Mouse (Mus musculus) liver, embryonic 11.5 days (tissue): ENCODE measurements around the gene Ifng. TPM values are rescaled to one million over a fixed set of nuclear protein-coding genes. Genes with fewer than 3 reads are reported as not detected.
A peak's percentile ranks its signal among the peaks of the same experiment; 100 is the strongest.

ENCODE experiments used
- ATAC-seq: fragments of 200-750 bp; cut with Nextera tagmentation; replicated peaks from 2 replicates; pipeline ENCODE4 v1.8.0; 2017; ENCODE audit warnings: moderate number of reproducible peaks, mild to moderate bottlenecking, moderate TSS enrichment, moderate library complexity; ENCODE audit not compliant: low FRiP score
- DNase-seq: peaks from one replicate; pipeline ENCODE4 v3.0.0-alpha.2; 2017; ENCODE audit warnings: low spot score
- H3K27ac ChIP-seq: fragments of 300-500 bp; sonication (generic); 2 replicates; pipeline ENCODE4 v1.5.1; 2014; ENCODE audit warnings: mild to moderate bottlenecking, low read depth, low read length, control low read depth
- H3K27me3 ChIP-seq: fragments of 300-500 bp; sonication (generic); replicated peaks from 2 replicates; pipeline ENCODE4 v1.6.1; 2014; ENCODE audit warnings: low read length, mixed read lengths; ENCODE audit not compliant: control insufficient read depth, insufficient read depth
- H3K36me3 ChIP-seq: fragments of 300-500 bp; sonication (generic); 2 replicates; pipeline ENCODE4 v1.6.1; 2014; ENCODE audit warnings: mild to moderate bottlenecking, low read length, moderate library complexity, mixed read lengths; ENCODE audit not compliant: control insufficient read depth, insufficient read depth
- H3K4me1 ChIP-seq: fragments of 300-500 bp; sonication (generic); replicated peaks from 2 replicates; pipeline ENCODE4 v1.6.1; 2014; ENCODE audit warnings: low read length, mixed read lengths; ENCODE audit not compliant: control insufficient read depth, insufficient read depth
- H3K4me2 ChIP-seq: fragments of 300-500 bp; sonication (generic); 2 replicates; pipeline ENCODE4 v1.6.1; 2014; ENCODE audit warnings: mild to moderate bottlenecking, control low read depth, moderate library complexity
- H3K4me3 ChIP-seq: fragments of 300-500 bp; sonication (generic); 2 replicates; pipeline ENCODE4 v1.5.1; 2014; ENCODE audit warnings: low read depth, low read length, control low read depth
- H3K9ac ChIP-seq: fragments of 300-500 bp; sonication (generic); 2 replicates; pipeline ENCODE4 v1.6.1; 2014; ENCODE audit warnings: low read depth, low read length, control low read depth
- H3K9me3 ChIP-seq: fragments of 300-500 bp; sonication (generic); 2 replicates; pipeline ENCODE4 v1.6.1; 2016; ENCODE audit warnings: low read length, inconsistent platforms, mixed read lengths; ENCODE audit not compliant: control insufficient read depth
- WGBS: fragments of 180-500 bp; shearing (Covaris S2); extraction: QIAGEN DNeasy Blood & Tissue Kit; methylation state at CpG from one replicate; pipeline ENCODE4 v1.1.7; 2014; 5-methylcytosine and 5-hydroxymethylcytosine counted together
- polyA plus RNA-seq: library from polyadenylated mRNA; unstranded; fragments of >200 nt; fragmentation: Nextera tagmentation; extraction: Ambion mirVana; gene quantifications from 2 replicates; pipeline ENCODE4 v1.2.1, GENCODE M21; 2014

The Ifng gene
- not detected in 2 replicates for polyA plus RNA-seq

DNA sequence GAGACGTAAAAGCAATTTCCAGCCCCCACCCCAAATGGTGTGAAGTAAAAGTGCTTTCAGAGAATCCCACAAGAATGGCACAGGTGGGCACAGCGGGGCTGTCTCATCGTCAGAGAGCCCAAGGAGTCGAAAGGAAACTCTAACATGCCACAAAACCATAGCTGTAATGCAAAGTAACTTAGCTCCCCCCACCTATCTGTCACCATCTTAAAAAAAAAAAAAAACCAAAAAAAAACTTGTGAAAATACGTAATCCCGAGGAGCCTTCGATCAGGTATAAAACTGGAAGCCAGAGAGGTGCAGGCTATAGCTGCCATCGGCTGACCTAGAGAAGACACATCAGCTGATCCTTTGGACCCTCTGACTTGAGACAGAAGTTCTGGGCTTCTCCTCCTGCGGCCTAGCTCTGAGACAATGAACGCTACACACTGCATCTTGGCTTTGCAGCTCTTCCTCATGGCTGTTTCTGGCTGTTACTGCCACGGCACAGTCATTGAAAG lies at the start of gene Ifng:
Gene Ifng, plus strand, starts transcription at position 305 of the 499 bp plus-strand sequence.
- no peak within 1 kb of the TSS for H3K9ac ChIP-seq
- H3K9me3 ChIP-seq = no peaks in the 10 kb centered on the region
- DNase-seq (no peak), ATAC-seq (no peak)
- H3K4me3 ChIP-seq = no peak within 1 kb of the TSS
- H3K4me1 ChIP-seq = no peaks in the 10 kb centered on the region
- H3K4me2 ChIP-seq = no peak within 1 kb of the TSS
- WGBS = 88% methylated on average over 11 of the region's 11 CpGs
- no peak within 1 kb of the TSS for H3K27ac ChIP-seq
- no peaks in the 10 kb centered on the region for H3K27me3 ChIP-seq
- no peaks in the 10 kb centered on the region for H3K36me3 ChIP-seq

DNA sequence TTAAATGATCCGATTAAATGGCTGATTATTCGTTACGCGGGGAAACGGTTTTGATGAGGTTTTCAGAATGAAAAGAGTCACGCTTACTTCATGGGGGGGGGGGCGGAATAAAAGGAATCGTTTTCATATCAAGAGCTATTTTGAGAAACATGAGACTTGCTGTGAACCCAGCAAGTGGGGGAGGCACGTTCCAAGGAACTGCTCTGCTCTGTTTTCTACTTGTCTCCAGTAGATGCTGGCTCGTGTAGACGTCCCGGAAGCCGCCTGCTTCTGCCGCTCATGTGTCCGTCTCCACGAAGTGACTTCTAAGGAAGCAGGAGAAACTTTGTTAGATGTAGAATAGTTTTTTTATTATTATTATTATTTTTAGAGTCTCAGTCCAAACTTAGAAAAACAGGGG lies 40.9 kb upstream of the Ifng start:
- WGBS = 85% methylated on average over 16 of the region's 16 CpGs
- no peak overlapping the region for H3K4me3 ChIP-seq
- H3K4me2 ChIP-seq = no peak overlapping the region
- H3K27me3 ChIP-seq = no peaks in the 10 kb centered on the region
- no peak for DNase-seq
- H3K4me1 ChIP-seq = no peaks in the 10 kb centered on the region
- H3K9me3 ChIP-seq = no peaks in the 10 kb centered on the region
- H3K9ac ChIP-seq = no peak overlapping the region
- no peak for ATAC-seq
- no peaks in the 10 kb centered on the region for H3K36me3 ChIP-seq
- H3K27ac ChIP-seq = no peak overlapping the region

DNA sequence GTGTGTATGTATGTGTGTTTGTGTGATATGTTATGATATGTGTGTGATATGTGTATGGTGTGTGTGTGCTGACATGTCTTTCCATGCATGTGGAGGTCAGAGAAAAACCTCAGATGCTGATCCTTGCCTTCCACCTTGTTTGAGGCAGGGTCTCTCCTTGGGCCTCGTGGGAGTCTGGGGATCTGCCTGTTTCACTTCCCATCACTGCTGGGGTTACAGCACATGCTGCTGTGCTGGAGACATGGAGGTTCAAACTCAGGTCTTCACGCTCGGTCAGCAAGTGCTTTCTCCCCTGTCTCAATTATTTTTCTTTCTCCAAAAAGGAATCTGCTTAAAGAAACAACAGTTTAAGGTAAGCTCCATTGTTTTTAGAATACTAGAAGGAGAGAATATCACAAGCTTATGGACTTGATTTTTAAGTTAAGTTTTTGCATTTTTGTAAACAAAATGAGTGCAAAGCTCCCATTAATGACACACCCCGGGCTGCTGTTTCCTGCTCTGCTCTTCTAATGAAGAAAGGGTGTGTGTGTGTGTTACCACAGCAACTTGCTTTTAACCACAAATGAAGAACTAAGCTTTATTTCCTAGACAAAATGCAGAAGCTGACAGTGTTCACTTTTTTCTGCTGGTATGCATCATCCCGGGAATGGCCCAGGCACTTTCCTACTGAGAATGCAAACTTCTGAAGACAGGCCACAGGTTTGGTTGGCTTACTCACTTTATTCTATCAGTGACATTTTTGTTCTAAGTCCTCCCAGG lies 34.2 kb upstream of the Ifng start:
- no peak for DNase-seq
- Histone ChIP-seq H3K4me2 (no peak overlapping the region), H3K4me3 (no peak overlapping the region), H3K36me3 (no peaks in the 10 kb centered on the region), H3K9me3 (no peaks in the 10 kb centered on the region), H3K27me3 (no peaks in the 10 kb centered on the region), H3K9ac (no peak overlapping the region), H3K27ac (no peak overlapping the region), H3K4me1 (no peaks in the 10 kb centered on the region)
- no peak for ATAC-seq
- WGBS = 63% methylated on average over 5 of the region's 5 CpGs

GRCm38 (mm10) chr10:118411377-118411776 lies 29.5 kb upstream of the Ifng start:
- Histone ChIP-seq H3K27me3 (no peaks in the 10 kb centered on the region), H3K9me3 (no peaks in the 10 kb centered on the region), H3K4me1 (no peaks in the 10 kb centered on the region), H3K4me2 (no peak overlapping the region), H3K36me3 (no peaks in the 10 kb centered on the region), H3K9ac (no peak overlapping the region), H3K27ac (no peak overlapping the region), H3K4me3 (no peak overlapping the region)
- no peak for DNase-seq
- ATAC-seq = no peak

DNA sequence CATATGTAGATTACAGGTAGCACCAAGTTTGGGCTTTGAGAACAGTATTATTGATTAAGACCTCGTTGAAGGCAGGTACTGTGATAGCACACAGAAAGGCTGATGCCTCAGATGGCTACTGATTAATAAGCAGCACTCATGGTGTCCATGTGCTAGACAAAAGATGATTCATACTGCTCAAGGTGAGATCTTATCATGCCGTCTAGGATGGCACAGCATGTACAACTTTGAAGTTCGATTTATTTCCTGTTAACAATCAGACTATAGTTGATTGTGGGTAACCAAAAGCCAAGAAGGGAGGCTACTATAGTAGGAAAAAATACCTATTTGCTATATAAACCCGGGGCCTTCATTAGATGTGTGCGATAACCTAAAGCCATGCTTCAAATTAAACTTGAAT lies 28.1 kb upstream of the Ifng start:
- no peaks in the 10 kb centered on the region for H3K9me3 ChIP-seq
- H3K9ac ChIP-seq = no peak overlapping the region
- ATAC-seq (no peak), DNase-seq (no peak)
- WGBS = 74% methylated on average over 5 of the region's 5 CpGs
- H3K27ac ChIP-seq = no peak overlapping the region
- H3K36me3 ChIP-seq = no peaks in the 10 kb centered on the region
- H3K4me1 ChIP-seq = no peaks in the 10 kb centered on the region
- no peak overlapping the region for H3K4me2 ChIP-seq
- H3K27me3 ChIP-seq = no peaks in the 10 kb centered on the region
- no peak overlapping the region for H3K4me3 ChIP-seq

DNA sequence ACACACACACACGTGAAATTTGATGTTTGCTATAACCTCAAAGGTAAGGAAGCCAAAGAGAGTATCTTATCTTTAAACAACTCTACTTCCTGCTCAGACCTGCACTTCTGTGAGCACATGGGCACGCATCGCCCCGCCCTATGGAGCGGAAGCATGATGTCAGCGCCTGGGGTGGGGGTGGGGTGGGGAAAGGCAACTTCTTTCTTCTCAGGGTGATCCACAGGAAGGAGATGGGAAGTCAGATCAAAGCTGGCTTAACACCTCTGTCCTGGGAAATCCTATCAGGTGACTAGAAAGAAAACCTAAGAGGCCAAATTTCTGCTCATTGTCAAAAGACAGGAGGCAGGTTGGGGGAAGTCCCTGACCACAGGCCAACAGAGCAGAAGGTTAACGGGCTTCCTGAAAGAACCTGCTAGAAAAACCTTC lies 21.8 kb upstream of the Ifng start:
- ATAC-seq = 0 out of 2 replicates have a peak, but pooled peaks have one; percentile 36
- no peaks in the 10 kb centered on the region for H3K9me3 ChIP-seq
- no peak overlapping the region for H3K9ac ChIP-seq
- H3K27me3 ChIP-seq = no peaks in the 10 kb centered on the region
- H3K36me3 ChIP-seq = no peaks in the 10 kb centered on the region
- H3K4me3 ChIP-seq = no peak overlapping the region
- no peak overlapping the region for H3K27ac ChIP-seq
- H3K4me1 ChIP-seq = no peaks in the 10 kb centered on the region
- 34% methylated on average over 7 of the region's 7 CpGs for WGBS
- DNase-seq = no peak
- H3K4me2 ChIP-seq = no peak overlapping the region

DNA sequence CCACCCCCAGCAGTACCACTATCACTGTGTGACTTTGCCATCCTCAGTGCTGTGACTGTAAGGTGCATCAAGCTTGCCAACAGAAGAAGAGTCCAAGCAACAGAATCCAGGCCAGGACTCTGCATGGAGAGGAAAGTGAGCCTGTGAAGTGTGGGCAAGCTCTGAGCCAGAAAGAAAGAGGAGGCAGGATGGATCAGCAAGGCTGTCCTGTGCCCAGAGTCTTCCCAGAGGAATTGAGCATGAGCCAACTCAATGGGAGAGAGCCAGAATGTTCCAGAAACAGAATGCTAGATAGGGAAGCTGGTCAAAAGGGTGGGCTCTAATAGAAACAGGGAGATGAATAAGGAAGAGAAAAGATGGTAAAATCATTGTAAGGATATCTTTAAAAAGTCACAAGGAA lies 19.9 kb upstream of the Ifng start:
- Histone ChIP-seq H3K27me3 (no peaks in the 10 kb centered on the region), H3K36me3 (no peaks in the 10 kb centered on the region)
- no peak for ATAC-seq

DNA sequence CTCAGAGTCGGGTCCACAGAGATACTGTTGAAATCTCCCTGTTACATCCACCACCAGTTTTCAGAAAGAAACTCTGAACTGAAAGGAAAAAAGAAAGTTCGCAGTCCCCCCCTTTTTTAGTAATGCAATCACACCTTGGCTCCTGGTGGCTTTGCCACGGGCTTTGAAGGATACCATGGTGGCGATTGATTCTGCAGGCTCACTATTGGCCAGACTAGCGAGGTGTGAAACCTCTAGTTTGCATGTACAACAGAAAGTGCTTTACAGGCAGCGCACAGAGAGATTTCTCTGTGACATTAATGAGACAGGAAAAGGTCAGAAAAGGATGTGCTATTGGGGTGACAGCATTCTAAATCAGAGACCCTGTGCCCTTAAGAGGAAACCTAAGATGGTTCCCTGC lies 5.3 kb upstream of the Ifng start:
- DNase-seq = no peak
- H3K27ac ChIP-seq = no peak overlapping the region

More for the DNA sequence above, 19.9 kb upstream of the Ifng start:
- Histone ChIP-seq H3K9ac (no peak overlapping the region), H3K9me3 (no peaks in the 10 kb centered on the region), H3K4me1 (no peaks in the 10 kb centered on the region), H3K4me2 (no peak overlapping the region), H3K27ac (no peak overlapping the region), H3K4me3 (no peak overlapping the region)
- no peak for DNase-seq

GRCm38 (mm10) chr10:118441898-118442297 lies 1.1 kb downstream of the Ifng start:
- Histone ChIP-seq H3K27me3 (no peaks in the 10 kb centered on the region), H3K4me3 (no peak overlapping the region), H3K36me3 (no peaks in the 10 kb centered on the region), H3K4me2 (no peak overlapping the region), H3K4me1 (no peaks in the 10 kb centered on the region), H3K9me3 (no peaks in the 10 kb centered on the region), H3K9ac (no peak overlapping the region), H3K27ac (no peak overlapping the region)
- DNase-seq (no peak), ATAC-seq (no peak)
- 71% methylated on average over 3 of the region's 3 CpGs for WGBS

More for the DNA sequence above, 5.3 kb upstream of the Ifng start:
- no peaks in the 10 kb centered on the region for H3K27me3 ChIP-seq
- H3K9me3 ChIP-seq = no peaks in the 10 kb centered on the region
- no peaks in the 10 kb centered on the region for H3K4me1 ChIP-seq
- H3K36me3 ChIP-seq = no peaks in the 10 kb centered on the region
- WGBS = 80% methylated on average over 6 of the region's 6 CpGs
- H3K4me3 ChIP-seq = no peak overlapping the region
- ATAC-seq = no peak
- H3K9ac ChIP-seq = no peak overlapping the region
- H3K4me2 ChIP-seq = no peak overlapping the region
